Mouse (Mus musculus): ENCODE measurements around the gene Ccdc59.

The Ccdc59 gene

GRCm38 (mm10) chr10:105840928-105841888 is at the start of gene Ccdc59, which contains the start of gene Mettl25:
Gene Ccdc59, plus strand, starts transcription at chr10:105841067.
Gene Mettl25, minus strand, starts transcription at chr10:105841380.
- DNase-seq (ENCODE audit: low read depth, low spot score): peak; percentile 95

- no peak for DNase-seq (ENCODE audit: low read depth, low spot score)
These were observed 46.9 kb upstream of the Ccdc59 start for GRCm38 (mm10) chr10:105793776-105794552.

GRCm38 (mm10) chr10:105797250-105797924 is 43.5 kb upstream of the Ccdc59 start:
- no peak for DNase-seq (ENCODE audit: low read depth, low spot score)

- no peak for DNase-seq (ENCODE audit: low read depth, low spot score)
These were observed 39.7 kb upstream of the Ccdc59 start for GRCm38 (mm10) chr10:105801147-105801546.

GRCm38 (mm10) chr10:105802132-105802531 is 38.7 kb upstream of the Ccdc59 start:
- peak; percentile 19 for DNase-seq (ENCODE audit: low read depth, low spot score)

- DNase-seq (ENCODE audit: low read depth, low spot score): no peak
These were observed 37.4 kb upstream of the Ccdc59 start for GRCm38 (mm10) chr10:105803461-105803860.

GRCm38 (mm10) chr10:105806259-105807010 is 34.4 kb upstream of the Ccdc59 start:
- DNase-seq (ENCODE audit: low read depth, low spot score): no peak

GRCm38 (mm10) chr10:105834627-105835228 is 6.1 kb upstream of the Ccdc59 start:
- DNase-seq (ENCODE audit: low read depth, low spot score): peak; percentile 82

- DNase-seq (ENCODE audit: low read depth, low spot score): peak; percentile 49
These were observed 1.7 kb downstream of the Ccdc59 start for GRCm38 (mm10) chr10:105842574-105842973.

- peak; percentile 4 for DNase-seq (ENCODE audit: low read depth, low spot score)
These were observed 9.4 kb downstream of the Ccdc59 start for GRCm38 (mm10) chr10:105850286-105850685.

- DNase-seq (ENCODE audit: low read depth, low spot score): no peak
These were observed 10.3 kb downstream of the Ccdc59 start for GRCm38 (mm10) chr10:105851136-105851535.

- DNase-seq (ENCODE audit: low read depth, low spot score): peak; percentile 14
These were observed 26.4 kb downstream of the Ccdc59 start for GRCm38 (mm10) chr10:105867312-105867711.
